Comparison of ENCODE assay signal across 25 mouse cellular contexts in genomic region chr11:22706082-22706481, GRCm38 (mm10).
DNase-seq lines count a peak whose midpoint lies in the region; ATAC-seq lines count a peak whose summit lies in the region.
"Had no signal": no experiment of that assay in that cellular context is flagged by ENCODE, and none has a peak within 500 bp of the region (broad histone marks: within the 10 kb centered on the region; RNA-seq: fewer than 3 reads in every experiment).

No protein-coding gene starts in this region.

- H3K27ac ChIP-seq in embryonic facial prominence, embryonic 13.5 days = no peak overlapping the region
- no peak overlapping the region for H3K27ac ChIP-seq in embryonic facial prominence, embryonic 10.5 days (replicated peaks)
- H3K27ac ChIP-seq: embryonic facial prominence, embryonic 15.5 days; forebrain, embryonic 10.5 days; forebrain, embryonic 12.5 days had no signal

- H3K4me2 ChIP-seq in embryonic facial prominence, embryonic 13.5 days = no peak overlapping the region
- H3K4me2 ChIP-seq: embryonic facial prominence, embryonic 15.5 days; forebrain, embryonic 12.5 days had no signal

- no peak for DNase-seq in embryonic facial prominence, embryonic 10.5 days (ENCODE audit: low spot score)
- DNase-seq in retina, postnatal 1 day = peak; percentile 12
- DNase-seq in retina, embryonic 14.5 days (ENCODE audit: low spot score) = no peak
- DNase-seq in urinary bladder, postnatal 36 days (ENCODE audit: low spot score in 2 of 2) = no peak
- DNase-seq: adrenal gland, adult 8-10 months; adrenal gland, postnatal 14 days; adrenal gland, postnatal 36 days; B cell, adult 2 months; cerebellum, adult 11-12 months; cerebellum, adult 2 months; cerebellum, adult 9-10 months; cerebellum, postnatal 10 days; cerebellum, postnatal 25 days had no signal

- no peak overlapping the region for H3K9ac ChIP-seq in embryonic facial prominence, embryonic 13.5 days
- H3K9ac ChIP-seq: embryonic facial prominence, embryonic 15.5 days; forebrain, embryonic 12.5 days had no signal

- no peak overlapping the region for H3K4me3 ChIP-seq in embryonic facial prominence, embryonic 13.5 days
- H3K4me3 ChIP-seq in embryonic facial prominence, embryonic 10.5 days = no peak overlapping the region
- H3K4me3 ChIP-seq: embryonic facial prominence, embryonic 15.5 days; erythroblast, embryonic 14.5 days; forebrain, embryonic 10.5 days; forebrain, embryonic 12.5 days had no signal

- H3K36me3 ChIP-seq in embryonic facial prominence, embryonic 13.5 days = no peaks in the 10 kb centered on the region
- no peaks in the 10 kb centered on the region for H3K36me3 ChIP-seq in embryonic facial prominence, embryonic 10.5 days (replicated peaks)
- H3K36me3 ChIP-seq: embryonic facial prominence, embryonic 15.5 days; forebrain, embryonic 10.5 days; forebrain, embryonic 12.5 days; G1E had no signal

- no peaks in the 10 kb centered on the region for H3K4me1 ChIP-seq in embryonic facial prominence, embryonic 13.5 days
- H3K4me1 ChIP-seq in embryonic facial prominence, embryonic 10.5 days = no peaks in the 10 kb centered on the region
- H3K4me1 ChIP-seq: embryonic facial prominence, embryonic 15.5 days; forebrain, embryonic 10.5 days; forebrain, embryonic 12.5 days had no signal

- ATAC-seq in embryonic facial prominence, embryonic 13.5 days (ENCODE audit: insufficient number of reproducible peaks, insufficient read depth, low FRiP score, low TSS enrichment, low read depth) = 0 out of 2 replicates have a peak, but pooled peaks have one; percentile 63
- ATAC-seq: activated CD4-positive, CD25-positive, alpha-beta regulatory T cell, adult 4 months; CD4-positive, CD25-positive, alpha-beta regulatory T cell, adult 4 months; forebrain, embryonic 14.5 days; forebrain, embryonic 16.5 days; Patski had no signal

- WGBS in embryonic facial prominence, embryonic 13.5 days = 31% methylated on average over 3 of the region's 3 CpGs
- 80% methylated on average over 3 of the region's 3 CpGs for WGBS in embryonic facial prominence, embryonic 10.5 days

- H3K9me3 ChIP-seq in embryonic facial prominence, embryonic 13.5 days = no peaks in the 10 kb centered on the region
- no peaks in the 10 kb centered on the region for H3K9me3 ChIP-seq in embryonic facial prominence, embryonic 10.5 days
- H3K9me3 ChIP-seq: embryonic facial prominence, embryonic 15.5 days; forebrain, embryonic 10.5 days; forebrain, embryonic 12.5 days; G1E had no signal

- H3K27me3 ChIP-seq in embryonic facial prominence, embryonic 13.5 days = no peaks in the 10 kb centered on the region
- no peaks in the 10 kb centered on the region for H3K27me3 ChIP-seq in embryonic facial prominence, embryonic 10.5 days (replicated peaks; ENCODE audit: low read depth, poor library complexity, severe bottlenecking)
- H3K27me3 ChIP-seq: CH12.LX; embryonic facial prominence, embryonic 15.5 days; forebrain, embryonic 12.5 days; Patski had no signal
